Mouse (Mus musculus) activated CD4-positive, CD25-positive, alpha-beta regulatory T cell, adult 4 months (primary cell): ENCODE results near the gene Aadac. TPM values are rescaled to one million over a fixed set of nuclear protein-coding genes. Genes with fewer than 3 reads are reported as not detected.

Experiments used
- ATAC-seq: one replicate; pipeline ENCODE4 v1.8.0; 2017
- polyA plus RNA-seq, 2 experiments: library from polyadenylated mRNA; unstranded; fragments of 100-300 nt; shearing (Covaris generic); gene quantifications; one replicate each; pipeline ENCODE4 v1.2.1; 2017

The Aadac gene
- polyA plus RNA-seq: not detected

- ATAC-seq: no peak
Observed at GRCm38 (mm10) chr3:60025417-60025816, at the start of gene Aadac. Gene Aadac (plus strand): TSS chr3:60025717.

DNA sequence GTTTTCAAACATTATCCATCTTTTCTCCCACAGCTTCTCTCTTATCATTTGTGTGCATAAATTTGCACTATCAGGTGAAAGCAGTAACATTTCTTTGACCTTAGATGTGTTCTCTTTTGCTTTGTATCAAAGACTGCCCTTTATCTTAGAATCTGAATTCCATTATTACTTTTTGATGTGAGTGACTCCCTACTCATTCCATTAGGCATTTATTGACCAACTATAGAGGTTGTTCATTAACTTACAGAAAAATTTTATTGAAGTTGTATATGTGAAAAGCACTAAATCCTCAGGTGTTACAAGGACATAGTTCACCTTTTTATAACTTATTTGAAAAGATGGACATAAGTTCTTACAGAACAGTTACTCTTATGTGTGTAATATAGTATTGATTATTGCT is 21.9 kb upstream of the Aadac start:
- ATAC-seq: no peak

DNA sequence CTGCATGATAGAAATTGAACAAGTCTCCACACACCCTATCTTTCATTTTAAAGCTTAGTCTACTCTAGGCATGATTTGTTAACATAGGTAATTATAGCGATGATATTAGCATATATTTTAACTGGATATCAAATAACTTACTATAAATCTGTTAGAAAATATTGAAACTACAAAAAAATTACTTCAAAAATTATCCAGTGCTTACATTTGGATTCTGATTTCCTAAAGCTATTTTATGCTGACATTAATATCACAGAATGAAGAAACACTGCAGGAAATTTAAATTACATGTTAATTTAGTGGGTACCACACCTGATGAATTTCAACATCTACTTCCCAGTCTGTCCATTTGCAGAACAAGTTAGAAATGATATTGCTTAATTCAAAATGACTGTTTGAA is 19.1 kb upstream of the Aadac start, which contains the start of gene Aadacl2:
TSS of gene Aadacl2 (plus strand) at position 301 of the 400 bp plus-strand sequence.
- no peak for ATAC-seq

- ATAC-seq: no peak
Observed at GRCm38 (mm10) chr3:60031511-60031910, 6.0 kb downstream of the Aadac start.

- no peak for ATAC-seq
Observed at GRCm38 (mm10) chr3:60046221-60046913, 20.9 kb downstream of the Aadac start.

DNA sequence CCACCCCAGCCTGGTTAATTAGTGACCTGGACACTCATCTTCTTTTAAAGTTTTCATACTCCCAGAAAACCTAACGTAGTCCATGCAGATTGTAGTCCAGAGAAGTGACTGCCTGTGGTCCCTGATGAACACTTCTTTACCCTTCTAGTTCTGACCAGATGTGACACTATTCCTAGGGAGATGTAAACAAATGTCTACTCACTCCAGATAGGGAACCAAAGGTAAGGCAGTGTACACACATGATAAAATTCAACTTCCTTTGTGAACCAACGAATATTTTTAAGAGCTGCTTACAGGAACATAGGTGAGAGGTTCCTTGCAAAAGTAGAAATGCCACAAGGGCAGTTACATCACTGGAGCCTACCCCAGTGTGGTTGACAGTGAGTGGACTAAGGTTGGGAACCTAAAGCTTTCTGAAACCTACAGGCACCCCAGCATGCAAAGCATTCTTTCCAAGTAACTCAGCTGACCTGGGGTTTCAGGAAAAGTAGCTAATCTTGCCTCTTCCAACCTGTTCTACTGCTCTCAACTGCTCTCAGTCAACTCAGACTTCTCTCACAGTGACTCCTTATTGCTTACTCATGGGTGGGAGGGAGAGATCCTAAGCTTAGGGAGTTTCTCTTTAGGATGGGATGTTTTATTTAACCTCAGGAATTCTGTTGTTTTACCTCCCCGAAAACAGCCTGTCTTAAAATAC is 27.9 kb downstream of the Aadac start:
- ATAC-seq: no peak

DNA sequence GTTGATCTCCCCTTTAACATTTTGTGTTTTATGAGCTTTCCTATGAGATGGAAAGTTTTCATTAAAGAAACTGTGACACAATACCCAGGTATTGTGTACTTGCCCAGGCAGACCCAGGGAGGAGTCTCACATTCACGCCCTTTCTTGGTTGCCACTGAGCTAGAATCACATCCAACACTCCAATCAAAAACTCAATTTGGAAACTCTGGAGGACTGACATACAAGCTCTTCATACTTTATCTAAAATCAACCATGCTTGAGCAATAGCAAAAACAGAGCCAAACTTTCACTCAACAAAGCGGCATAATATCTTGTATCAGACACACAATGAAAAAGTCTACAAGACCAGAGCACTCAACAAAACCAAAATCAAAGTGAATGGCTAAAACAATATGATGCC is 28.4 kb downstream of the Aadac start:
- ATAC-seq: no peak

- no peak for ATAC-seq
Observed at GRCm38 (mm10) chr3:60056451-60056850, 30.9 kb downstream of the Aadac start.

DNA sequence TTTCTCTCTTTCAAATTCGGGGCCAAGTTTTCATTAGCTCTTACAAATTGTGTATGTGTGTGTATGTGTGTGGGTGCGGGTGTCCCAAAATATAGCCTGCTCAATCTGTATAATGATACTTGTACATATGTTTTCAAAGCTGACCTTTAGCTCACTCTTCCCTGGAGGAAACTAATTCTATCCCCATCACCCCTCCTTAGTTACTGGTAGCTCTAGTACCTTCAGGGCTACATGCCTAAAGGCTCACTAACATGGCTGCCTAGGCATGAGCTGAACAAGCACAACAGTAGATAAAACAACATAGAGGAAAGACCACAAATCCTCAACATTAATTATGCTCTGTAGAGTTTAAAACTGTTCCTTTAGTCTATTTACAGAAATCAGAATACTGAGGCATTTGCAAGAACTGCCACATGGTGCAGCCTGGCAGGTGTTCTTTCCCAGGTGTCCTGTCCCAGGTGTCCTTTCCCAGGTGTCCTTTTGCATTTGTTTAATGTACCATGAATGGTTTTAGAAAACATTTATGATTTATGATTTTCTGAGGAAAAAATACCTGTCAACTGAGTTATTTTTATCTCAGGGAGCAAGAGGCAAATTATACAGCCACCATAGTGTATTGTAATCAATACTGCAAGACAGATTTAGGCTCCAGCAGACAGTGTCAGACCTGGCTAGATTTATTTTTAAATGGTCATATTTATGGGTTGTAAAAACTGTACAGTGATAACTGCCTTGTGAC is 31.7 kb downstream of the Aadac start:
- no peak for ATAC-seq

GRCm38 (mm10) chr3:60057809-60058082 is 32.2 kb downstream of the Aadac start:
- ATAC-seq: no peak

- no peak for ATAC-seq
Observed at GRCm38 (mm10) chr3:60078883-60079415, 53.4 kb downstream of the Aadac start.

DNA sequence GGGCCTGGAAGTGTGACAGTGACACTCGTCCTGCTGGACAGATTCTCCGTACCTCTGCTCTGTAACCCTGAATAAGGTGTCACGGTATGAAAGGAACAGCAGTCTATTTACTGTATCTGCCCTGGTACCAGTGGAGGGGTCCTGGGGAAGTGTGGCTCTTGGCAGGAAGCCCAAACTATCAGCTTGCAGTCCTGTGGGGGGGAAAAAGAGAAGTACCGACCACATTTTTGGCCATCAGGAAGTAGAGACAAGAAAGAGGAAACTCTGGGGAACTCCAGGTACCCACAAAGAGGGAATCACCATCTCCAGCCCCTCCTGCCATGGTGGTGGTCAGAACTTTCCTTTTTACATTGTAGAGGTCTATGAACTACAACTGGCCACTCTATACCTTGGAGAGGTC is 55.1 kb downstream of the Aadac start:
- ATAC-seq: no peak

- no peak for ATAC-seq
Observed at GRCm38 (mm10) chr3:60081648-60082047, 56.1 kb downstream of the Aadac start, which contains the start of gene Sucnr1. Gene Sucnr1 (plus strand): TSS chr3:60081869.

GRCm38 (mm10) chr3:60082746-60083145 is 57.2 kb downstream of the Aadac start:
- no peak for ATAC-seq

GRCm38 (mm10) chr3:60085729-60086128 is 60.2 kb downstream of the Aadac start:
- no peak for ATAC-seq

Other genes starting within 250 kb of the Aadac start
- not detected for gene Gm8298, start 164.7 kb upstream of the Aadac start, polyA plus RNA-seq
- gene C130079G13Rik, start 100.5 kb upstream of the Aadac start, polyA plus RNA-seq: not detected
- gene Aadacl2, start 19.0 kb upstream of the Aadac start, polyA plus RNA-seq: not detected
- gene Sucnr1, start 56.2 kb downstream of the Aadac start, polyA plus RNA-seq: not detected